Mouse (Mus musculus) layer of hippocampus, adult 9-10 months (tissue): Measurements from ENCODE around the gene Mvp.

Experiments
- DNase-seq: peaks from one replicate; pipeline ENCODE4 v3.0.0; 2022; ENCODE audit warnings: low spot score

The Mvp gene

DNA sequence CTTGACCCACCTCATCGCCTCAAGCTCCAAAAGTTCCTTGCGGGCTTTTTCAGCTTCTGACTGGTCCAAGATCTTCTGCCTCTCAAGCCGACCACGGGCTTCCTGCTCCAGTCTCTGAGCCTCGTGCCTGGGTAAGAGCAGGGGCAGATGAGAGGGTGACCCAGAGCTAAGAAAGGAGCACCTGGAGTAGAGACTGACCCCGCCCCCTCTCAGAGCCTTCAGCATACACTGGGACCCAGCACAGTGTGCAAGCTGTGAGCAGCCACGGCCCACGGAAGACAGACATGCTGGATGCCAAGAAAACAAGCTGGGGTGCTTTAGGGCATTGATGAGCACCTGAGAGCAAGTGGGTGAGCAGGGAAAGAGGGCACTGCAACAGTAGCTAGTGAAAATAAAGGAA lies 25.6 kb downstream of the Mvp start:
- DNase-seq: no peak

DNA sequence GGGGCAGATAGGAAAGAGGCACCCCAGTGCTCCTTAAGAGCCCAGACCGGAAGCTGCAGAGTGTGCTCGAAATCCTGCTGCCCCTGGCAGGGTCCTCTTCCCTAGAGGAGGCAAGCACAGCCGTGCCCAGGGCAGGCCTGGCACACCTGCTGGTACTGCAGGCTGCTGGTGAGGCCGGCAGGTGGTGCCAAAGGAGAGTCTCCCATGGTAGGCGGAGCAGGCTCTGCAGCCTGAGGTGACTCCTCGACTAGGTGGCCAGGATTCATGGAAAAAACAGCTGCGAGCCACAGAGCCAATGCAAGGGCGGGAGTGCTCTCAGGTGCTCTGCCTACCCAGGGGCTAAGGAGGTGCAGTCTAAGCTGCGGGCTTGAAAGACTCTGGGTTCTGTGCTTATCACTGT lies 28.1 kb downstream of the Mvp start:
- DNase-seq: no peak

GRCm38 (mm10) chr7:126984667-126985444 lies 29.6 kb downstream of the Mvp start:
- DNase-seq: no peak

GRCm38 (mm10) chr7:126983113-126983512 lies 31.3 kb downstream of the Mvp start:
- no peak for DNase-seq

DNA sequence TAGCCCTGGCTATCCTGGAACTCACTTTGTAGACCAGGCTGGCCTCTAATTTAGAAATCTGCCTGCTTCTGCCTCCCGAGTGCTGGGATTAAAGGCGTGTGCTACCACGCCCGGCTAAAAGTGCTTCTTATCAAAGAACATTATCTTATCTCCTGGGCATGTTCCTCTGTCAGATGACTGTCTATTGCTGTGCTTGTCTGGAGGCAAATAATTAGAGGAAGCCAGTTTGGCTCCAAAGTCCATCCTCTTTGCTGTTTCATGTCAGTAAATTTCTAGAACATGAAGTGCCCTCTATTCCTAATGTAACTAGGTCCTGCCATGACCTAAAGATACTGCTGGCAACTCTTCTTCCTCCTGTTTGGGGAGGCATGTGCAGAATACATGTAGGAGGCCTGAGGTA lies 32.4 kb downstream of the Mvp start:
- DNase-seq: no peak

DNA sequence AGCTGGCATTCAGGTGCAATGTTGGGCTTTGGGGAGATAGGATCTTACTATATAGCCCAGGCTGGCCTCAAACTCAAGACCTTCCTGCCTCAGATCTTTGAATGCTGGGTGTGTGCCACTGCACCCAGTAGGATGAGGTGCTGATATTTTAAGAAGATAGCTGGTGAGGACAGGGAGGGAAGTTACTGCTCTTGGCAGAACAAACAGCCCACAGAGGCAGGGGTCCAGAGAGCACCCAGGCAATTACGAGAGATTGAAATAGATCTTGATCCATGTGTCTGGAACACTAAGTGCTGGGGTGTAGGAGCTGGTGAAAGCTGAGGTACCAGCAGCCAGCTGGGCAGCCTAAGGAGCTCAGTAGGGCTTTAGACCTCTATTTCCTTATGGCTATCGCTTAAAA lies 32.8 kb downstream of the Mvp start:
- no peak for DNase-seq

- DNase-seq: no peak
Measured at GRCm38 (mm10) chr7:126978841-126979240, 35.6 kb downstream of the Mvp start.

DNA sequence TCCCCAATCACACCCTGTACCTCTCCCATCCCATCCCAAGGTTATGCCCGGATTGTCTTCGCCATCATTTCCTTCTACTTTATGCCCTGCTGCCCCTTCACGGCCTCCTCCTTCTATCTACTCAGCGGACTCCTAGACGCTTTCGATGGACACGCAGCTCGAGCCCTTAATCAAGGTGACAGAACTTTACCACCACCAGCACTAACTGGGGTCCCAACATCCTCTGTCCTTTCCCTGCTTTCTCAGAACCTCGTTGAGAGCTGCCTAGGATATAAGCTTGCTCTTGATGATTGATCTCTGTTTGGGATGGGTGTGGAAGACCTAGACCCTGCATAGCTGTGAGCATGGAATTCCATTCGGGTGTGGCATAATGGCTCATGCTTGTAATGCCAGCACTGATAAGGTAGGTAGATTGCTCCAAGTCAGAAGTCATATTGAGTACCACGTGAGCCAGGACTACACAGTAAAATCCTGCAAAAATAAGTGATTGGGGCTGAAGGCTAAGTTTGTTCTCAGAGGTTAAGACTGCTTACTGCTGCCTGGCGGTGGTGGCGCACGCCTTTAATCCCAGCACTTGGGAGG lies 37.5 kb downstream of the Mvp start:
- DNase-seq: no peak

GRCm38 (mm10) chr7:126975950-126976866 lies 38.2 kb downstream of the Mvp start, which contains the start of gene Cdiptos:
TSS of gene Cdiptos (minus strand) at chr7:126976098.
- DNase-seq: peak; percentile 85

- DNase-seq: no peak
Measured at GRCm38 (mm10) chr7:126975893-126975949, 38.7 kb downstream of the Mvp start, which contains the start of gene Cdipt. TSS of gene Cdipt (plus strand) at chr7:126975914.

DNA sequence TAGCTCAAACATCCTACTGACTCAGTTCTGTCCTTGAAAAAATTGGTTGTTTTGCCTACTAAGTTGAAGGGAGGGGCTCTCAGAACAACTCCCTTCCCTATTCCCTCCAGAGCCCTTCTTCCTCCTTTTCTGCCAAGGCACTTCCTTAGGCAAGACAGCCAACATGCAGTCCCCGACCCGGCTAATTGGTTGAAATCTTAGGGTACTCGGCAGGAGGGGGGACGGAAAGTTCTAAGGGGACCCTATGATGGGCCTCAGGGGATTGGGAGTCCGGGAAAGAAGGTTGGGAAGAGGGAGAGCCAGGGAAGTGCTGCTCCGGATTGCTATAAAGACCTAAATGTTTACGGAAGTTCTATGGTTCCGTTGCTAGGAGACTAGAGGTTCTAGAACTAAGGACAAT lies 38.9 kb downstream of the Mvp start:
- DNase-seq: no peak

DNA sequence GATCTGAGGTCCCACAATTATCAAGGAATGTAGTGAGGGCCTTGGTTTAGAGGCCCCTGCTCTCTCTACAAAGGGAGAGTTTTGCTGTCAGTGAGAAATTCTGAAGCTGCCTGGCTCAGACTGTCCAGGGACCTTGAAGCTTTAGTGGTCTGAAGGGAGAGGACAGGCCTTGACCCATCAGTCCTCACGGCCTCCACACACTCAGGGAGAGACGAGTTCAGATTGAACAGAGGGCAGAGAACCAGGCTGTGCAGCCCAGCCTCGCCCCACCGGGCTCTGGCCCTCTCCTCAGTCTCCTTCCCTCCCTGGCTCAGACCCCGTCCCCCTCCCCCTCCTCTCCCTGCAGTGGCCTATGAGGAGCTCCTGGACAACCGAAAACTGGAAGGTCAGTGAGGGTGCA lies 47.1 kb downstream of the Mvp start:
- DNase-seq: no peak

DNA sequence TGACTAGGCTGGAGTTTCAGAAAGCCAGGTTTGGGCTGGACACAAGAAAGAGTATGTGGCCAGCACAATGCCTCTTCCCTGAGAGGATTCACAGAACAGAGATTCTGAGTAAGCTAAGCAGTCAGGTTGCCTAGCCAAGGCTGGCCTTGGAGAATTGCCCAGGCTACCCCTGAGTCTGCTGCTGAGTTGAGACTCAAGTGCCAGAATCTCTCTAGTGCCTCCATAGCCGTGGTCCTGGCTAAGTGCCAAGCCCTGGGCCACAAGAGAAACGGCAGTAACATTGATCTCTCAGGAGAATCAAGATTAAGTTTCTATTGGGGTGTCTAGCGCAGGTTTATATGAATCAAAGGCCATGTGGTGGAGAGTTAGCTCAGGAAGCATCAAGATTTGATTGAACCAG lies 48.9 kb downstream of the Mvp start:
- no peak for DNase-seq

DNA sequence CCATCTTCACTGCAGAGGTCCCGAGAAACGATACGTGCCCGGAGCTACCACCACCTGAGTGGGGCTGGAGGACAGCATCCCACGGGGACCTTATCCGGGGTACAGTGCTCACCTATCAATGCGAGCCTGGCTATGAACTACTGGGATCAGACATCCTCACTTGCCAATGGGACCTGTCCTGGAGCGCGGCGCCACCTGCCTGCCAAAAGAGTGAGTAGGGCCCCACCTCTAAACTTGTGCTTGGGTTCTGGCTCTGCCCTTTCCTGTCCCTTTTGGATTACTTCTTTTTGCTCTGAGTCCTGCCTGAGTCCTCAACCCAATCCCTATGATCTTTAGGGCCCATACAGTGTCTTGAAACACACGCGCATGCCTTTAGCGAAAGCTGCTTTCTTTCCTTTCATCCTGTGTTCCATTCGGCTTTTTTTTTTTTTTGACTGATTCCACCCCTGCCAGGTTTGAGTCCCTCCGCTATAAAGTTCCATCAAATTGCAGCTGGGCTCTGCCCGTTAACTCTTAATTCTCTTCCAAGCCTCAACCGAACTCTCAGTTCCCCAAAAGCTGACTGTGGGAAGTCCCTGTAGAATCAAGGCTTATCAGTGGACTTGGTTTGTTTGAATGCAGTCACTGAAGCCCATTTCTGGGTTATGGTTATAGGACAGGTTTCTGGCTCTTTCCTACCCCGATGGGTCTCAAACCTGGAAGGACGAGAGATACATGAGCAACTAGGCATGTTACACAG lies 50.7 kb downstream of the Mvp start:
- no peak for DNase-seq

DNA sequence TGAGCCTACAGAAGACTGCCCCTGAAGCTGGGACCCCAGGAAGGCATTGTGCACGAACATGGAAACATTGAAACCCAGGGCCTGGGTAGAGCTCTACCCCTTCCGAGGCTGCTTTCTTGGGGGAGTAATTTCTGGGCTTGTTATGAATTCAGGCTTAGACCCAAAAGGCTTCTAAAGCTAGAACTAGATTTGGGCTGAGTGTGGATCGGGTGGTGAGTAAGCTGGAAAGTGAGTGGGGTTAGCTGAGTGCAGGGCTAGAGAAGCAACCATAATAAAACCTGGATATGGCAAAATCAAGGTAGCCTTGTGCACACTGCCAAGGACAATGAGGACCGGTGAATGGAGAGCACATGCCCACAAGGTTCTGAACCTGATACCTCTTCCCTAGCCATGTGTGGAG lies 52.5 kb downstream of the Mvp start:
- no peak for DNase-seq

- DNase-seq: no peak
Measured at GRCm38 (mm10) chr7:126961095-126961494, 53.3 kb downstream of the Mvp start.

- DNase-seq: no peak
Measured at GRCm38 (mm10) chr7:126959780-126960179, 54.6 kb downstream of the Mvp start.

- DNase-seq: no peak
Measured at GRCm38 (mm10) chr7:126955125-126955524, 59.3 kb downstream of the Mvp start.

GRCm38 (mm10) chr7:126952646-126953045 lies 61.8 kb downstream of the Mvp start:
- no peak for DNase-seq

GRCm38 (mm10) chr7:126951741-126952140 lies 62.7 kb downstream of the Mvp start:
- no peak for DNase-seq

DNA sequence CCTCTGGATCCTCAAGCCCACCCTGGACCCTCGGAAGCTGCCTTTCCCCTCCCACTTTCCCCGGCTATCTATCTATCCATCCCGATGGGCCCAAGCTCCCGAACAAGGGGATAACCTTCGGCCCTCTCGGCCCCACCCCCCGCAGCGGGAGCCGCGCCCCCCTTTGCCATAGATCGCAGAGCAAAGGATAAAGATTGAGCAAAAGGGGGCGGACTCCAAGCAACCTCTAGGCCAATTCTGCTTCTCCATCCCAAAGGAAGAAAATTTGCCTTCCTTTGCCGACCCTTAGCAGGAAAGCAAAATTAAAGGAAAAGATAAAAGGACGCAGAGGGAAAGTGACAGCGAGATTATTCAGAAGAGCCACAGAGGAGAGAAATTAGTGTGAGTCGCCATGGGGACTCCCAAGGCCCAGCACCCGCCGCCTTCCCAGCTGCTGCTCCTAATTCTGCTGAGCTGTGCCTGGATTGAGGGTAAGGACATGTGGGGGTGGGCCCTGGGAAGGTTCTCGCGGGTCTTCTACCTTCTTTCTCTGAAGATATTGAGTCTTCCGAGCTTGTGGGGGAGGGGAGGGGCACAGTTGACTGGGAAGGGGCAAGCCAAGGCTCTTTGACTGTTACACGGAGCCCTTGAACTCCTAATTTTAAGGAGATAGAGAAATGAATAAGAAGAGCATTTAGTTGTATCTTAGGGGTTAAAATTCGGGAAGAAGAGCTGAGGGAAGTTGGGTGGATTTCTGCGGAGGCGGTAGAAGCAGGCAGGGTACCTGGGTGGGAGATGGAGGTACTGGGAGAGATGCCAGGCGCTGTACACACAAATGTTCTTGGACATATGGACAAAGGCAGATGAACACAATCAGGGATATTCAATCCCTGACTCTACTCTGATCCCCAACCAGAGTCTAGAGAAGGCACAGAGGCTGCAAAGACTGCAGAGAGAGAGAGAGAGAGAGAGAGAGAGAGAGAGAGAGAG lies 63.5 kb downstream of the Mvp start:
- DNase-seq: no peak
